Mouse (Mus musculus): ENCODE results near the gene Nfia.

The Nfia gene

GRCm38 (mm10) chr4:97772641-97773040, at the start of gene Nfia:
Gene Nfia, plus strand, starts transcription at chr4:97772734.
- TF ChIP-seq NANOG (IDR thresholded peaks at IDR 0.05; ENCODE audit: borderline replicate concordance, low read length) = no peak
- no peak for TF ChIP-seq CTCF (conservative IDR thresholded peaks at IDR 0.05; ENCODE audit: low read length)
- no peak for TF ChIP-seq POU5F1 (IDR thresholded peaks at IDR 0.05; ENCODE audit: borderline replicate concordance, low read length)
- peaks cover 35% of the 10 kb centered on the region for H3K27me3 ChIP-seq (ENCODE audit: insufficient read depth, low read length)
- H3K9me3 ChIP-seq (ENCODE audit: low read length) = no peaks in the 10 kb centered on the region
- peak within 1 kb of the TSS; percentile 74 for H3K4me3 ChIP-seq (replicated peaks; ENCODE audit: low read length)
- no peaks in the 10 kb centered on the region for H3K36me3 ChIP-seq (ENCODE audit: insufficient read depth, low read length)
- peaks cover 21% of the 10 kb centered on the region for H3K4me1 ChIP-seq (replicated peaks; ENCODE audit: low read depth, low read length)

DNA sequence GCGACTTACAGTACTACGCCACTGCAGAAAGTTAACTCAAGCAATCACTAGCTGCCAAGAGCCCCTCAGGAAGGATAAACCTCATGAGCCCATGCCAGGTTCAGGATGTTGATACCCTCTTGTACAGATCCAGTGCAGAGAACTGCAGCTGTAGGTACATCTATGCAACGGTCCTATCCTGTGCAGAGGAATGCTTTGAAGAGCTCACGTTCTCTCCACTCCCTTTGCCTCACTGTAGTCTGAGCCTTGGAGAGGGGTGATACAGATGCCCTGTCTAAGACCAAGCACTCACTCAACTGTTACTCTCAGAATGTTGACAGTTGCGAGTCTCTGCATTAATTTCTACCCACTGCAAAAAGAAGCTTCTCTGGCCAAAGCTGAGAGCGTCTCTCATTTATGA, 49.2 kb upstream of the Nfia start:
- Histone ChIP-seq H3K9me3 (ENCODE audit: low read length) (no peaks in the 10 kb centered on the region), H3K4me3 (replicated peaks; ENCODE audit: low read length) (no peak overlapping the region), H3K36me3 (ENCODE audit: insufficient read depth, low read length) (no peaks in the 10 kb centered on the region), H3K4me1 (replicated peaks; ENCODE audit: low read depth, low read length) (no peaks in the 10 kb centered on the region), H3K27me3 (ENCODE audit: insufficient read depth, low read length) (no peaks in the 10 kb centered on the region)
- no peak for TF ChIP-seq POU5F1 (IDR thresholded peaks at IDR 0.05; ENCODE audit: borderline replicate concordance, low read length)
- TF ChIP-seq CTCF (conservative IDR thresholded peaks at IDR 0.05; ENCODE audit: low read length) = no peak
- no peak for TF ChIP-seq NANOG (IDR thresholded peaks at IDR 0.05; ENCODE audit: borderline replicate concordance, low read length)

DNA sequence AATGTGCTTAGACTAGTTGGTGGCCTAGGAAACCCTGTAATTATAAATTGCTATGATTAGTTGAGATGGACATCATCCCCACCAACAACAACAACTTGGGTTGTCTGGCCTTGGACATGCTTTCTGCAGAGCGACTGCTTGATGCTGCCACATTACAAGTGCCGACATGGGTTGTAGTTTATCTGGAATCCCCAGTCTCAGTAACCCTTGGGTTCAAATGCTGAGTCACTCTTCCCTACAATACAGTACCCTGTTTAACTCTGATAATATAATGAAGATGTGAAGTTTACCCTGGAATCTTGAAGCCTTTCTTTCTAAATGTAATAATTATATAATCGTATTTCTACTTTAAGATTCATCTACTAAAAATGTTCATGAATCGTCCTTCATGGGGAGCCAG, 44.0 kb upstream of the Nfia start:
- no peaks in the 10 kb centered on the region for H3K36me3 ChIP-seq (ENCODE audit: insufficient read depth, low read length)
- H3K27me3 ChIP-seq (ENCODE audit: insufficient read depth, low read length) = no peaks in the 10 kb centered on the region
- no peak for TF ChIP-seq POU5F1 (IDR thresholded peaks at IDR 0.05; ENCODE audit: borderline replicate concordance, low read length)
- TF ChIP-seq CTCF (conservative IDR thresholded peaks at IDR 0.05; ENCODE audit: low read length) = no peak
- TF ChIP-seq NANOG (IDR thresholded peaks at IDR 0.05; ENCODE audit: borderline replicate concordance, low read length) = no peak
- H3K4me3 ChIP-seq (replicated peaks; ENCODE audit: low read length) = no peak overlapping the region
- H3K9me3 ChIP-seq (ENCODE audit: low read length) = no peaks in the 10 kb centered on the region
- no peaks in the 10 kb centered on the region for H3K4me1 ChIP-seq (replicated peaks; ENCODE audit: low read depth, low read length)

DNA sequence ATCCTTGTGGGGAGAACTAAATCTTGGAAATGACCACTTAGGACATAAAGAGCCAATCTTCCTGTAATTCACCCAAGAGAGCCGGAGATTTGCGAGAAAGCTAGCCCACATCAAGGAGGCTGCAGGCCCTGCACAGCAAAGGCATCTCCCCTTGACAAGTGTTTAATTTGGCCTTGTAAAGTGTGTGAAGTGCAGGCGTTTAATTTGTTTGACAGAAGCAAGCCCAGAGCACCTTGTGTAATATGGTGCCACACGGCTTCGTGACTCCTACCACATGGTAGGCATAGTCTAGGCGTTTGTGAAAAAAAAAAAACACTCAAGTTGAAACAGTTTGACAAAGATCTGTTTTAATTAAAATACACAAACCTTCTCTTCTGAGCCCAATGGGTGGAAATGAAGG, 42.5 kb upstream of the Nfia start:
- no peak overlapping the region for H3K4me3 ChIP-seq (replicated peaks; ENCODE audit: low read length)
- no peak for TF ChIP-seq NANOG (IDR thresholded peaks at IDR 0.05; ENCODE audit: borderline replicate concordance, low read length)
- TF ChIP-seq POU5F1 (IDR thresholded peaks at IDR 0.05; ENCODE audit: borderline replicate concordance, low read length) = no peak
- no peak for TF ChIP-seq CTCF (conservative IDR thresholded peaks at IDR 0.05; ENCODE audit: low read length)
- H3K9me3 ChIP-seq (ENCODE audit: low read length) = no peaks in the 10 kb centered on the region
- H3K4me1 ChIP-seq (replicated peaks; ENCODE audit: low read depth, low read length) = no peaks in the 10 kb centered on the region
- no peaks in the 10 kb centered on the region for H3K27me3 ChIP-seq (ENCODE audit: insufficient read depth, low read length)
- H3K36me3 ChIP-seq (ENCODE audit: insufficient read depth, low read length) = no peaks in the 10 kb centered on the region

- Histone ChIP-seq H3K36me3 (ENCODE audit: insufficient read depth, low read length) (no peaks in the 10 kb centered on the region), H3K4me3 (replicated peaks; ENCODE audit: low read length) (no peak overlapping the region), H3K27me3 (ENCODE audit: insufficient read depth, low read length) (no peaks in the 10 kb centered on the region), H3K4me1 (replicated peaks; ENCODE audit: low read depth, low read length) (no peaks in the 10 kb centered on the region), H3K9me3 (ENCODE audit: low read length) (no peaks in the 10 kb centered on the region)
- TF ChIP-seq NANOG (IDR thresholded peaks at IDR 0.05; ENCODE audit: borderline replicate concordance, low read length) (no peak), CTCF (conservative IDR thresholded peaks at IDR 0.05; ENCODE audit: low read length) (no peak), POU5F1 (IDR thresholded peaks at IDR 0.05; ENCODE audit: borderline replicate concordance, low read length) (no peak)
Measured at GRCm38 (mm10) chr4:97730416-97730815, 42.1 kb upstream of the Nfia start.

DNA sequence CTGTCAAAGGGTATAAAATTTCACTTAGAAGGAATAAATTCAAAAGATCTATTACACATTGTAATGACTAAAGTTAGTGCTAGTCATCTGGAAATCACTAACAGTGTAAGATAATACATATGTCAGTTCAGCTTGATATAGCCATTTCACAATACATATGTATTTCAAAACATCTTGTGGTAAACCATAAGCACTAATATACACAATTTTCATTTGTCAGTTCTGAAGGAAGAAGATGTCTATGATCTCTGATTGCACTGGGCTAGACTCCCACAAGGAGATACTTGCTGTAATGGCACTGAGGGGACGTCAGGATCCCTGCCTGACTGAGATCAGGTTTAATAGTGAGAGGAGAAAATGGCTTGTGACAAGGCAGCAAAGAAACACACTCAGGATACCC, 39.1 kb upstream of the Nfia start:
- H3K4me1 ChIP-seq (replicated peaks; ENCODE audit: low read depth, low read length) = no peaks in the 10 kb centered on the region
- no peak overlapping the region for H3K4me3 ChIP-seq (replicated peaks; ENCODE audit: low read length)
- H3K27me3 ChIP-seq (ENCODE audit: insufficient read depth, low read length) = no peaks in the 10 kb centered on the region
- no peaks in the 10 kb centered on the region for H3K36me3 ChIP-seq (ENCODE audit: insufficient read depth, low read length)
- TF ChIP-seq NANOG (IDR thresholded peaks at IDR 0.05; ENCODE audit: borderline replicate concordance, low read length) = no peak
- TF ChIP-seq CTCF (conservative IDR thresholded peaks at IDR 0.05; ENCODE audit: low read length) = no peak
- no peak for TF ChIP-seq POU5F1 (IDR thresholded peaks at IDR 0.05; ENCODE audit: borderline replicate concordance, low read length)
- no peaks in the 10 kb centered on the region for H3K9me3 ChIP-seq (ENCODE audit: low read length)

GRCm38 (mm10) chr4:97743932-97744331, 28.6 kb upstream of the Nfia start:
- H3K4me3 ChIP-seq (replicated peaks; ENCODE audit: low read length) = no peak overlapping the region

GRCm38 (mm10) chr4:97745296-97746105, 27.0 kb upstream of the Nfia start:
- H3K27me3 ChIP-seq (ENCODE audit: insufficient read depth, low read length) = peaks cover 44% of the 10 kb centered on the region
- no peaks in the 10 kb centered on the region for H3K9me3 ChIP-seq (ENCODE audit: low read length)
- H3K4me1 ChIP-seq (replicated peaks; ENCODE audit: low read depth, low read length) = peaks cover 9% of the 10 kb centered on the region; the same call in 1 of the 2 replicates
- peak overlapping the region; percentile 64 for H3K4me3 ChIP-seq (replicated peaks; ENCODE audit: low read length)
- no peak for TF ChIP-seq NANOG (IDR thresholded peaks at IDR 0.05; ENCODE audit: borderline replicate concordance, low read length)
- no peak for TF ChIP-seq POU5F1 (IDR thresholded peaks at IDR 0.05; ENCODE audit: borderline replicate concordance, low read length)
- TF ChIP-seq CTCF (conservative IDR thresholded peaks at IDR 0.05; ENCODE audit: low read length) = peak; percentile 55
- no peaks in the 10 kb centered on the region for H3K36me3 ChIP-seq (ENCODE audit: insufficient read depth, low read length)

More at GRCm38 (mm10) chr4:97743932-97744331, 28.6 kb upstream of the Nfia start:
- peaks cover 9% of the 10 kb centered on the region; the same call in 1 of the 2 replicates for H3K4me1 ChIP-seq (replicated peaks; ENCODE audit: low read depth, low read length)
- no peaks in the 10 kb centered on the region for H3K9me3 ChIP-seq (ENCODE audit: low read length)
- H3K27me3 ChIP-seq (ENCODE audit: insufficient read depth, low read length) = peaks cover 32% of the 10 kb centered on the region
- no peaks in the 10 kb centered on the region for H3K36me3 ChIP-seq (ENCODE audit: insufficient read depth, low read length)
- TF ChIP-seq CTCF (conservative IDR thresholded peaks at IDR 0.05; ENCODE audit: low read length) (no peak), NANOG (IDR thresholded peaks at IDR 0.05; ENCODE audit: borderline replicate concordance, low read length) (no peak), POU5F1 (IDR thresholded peaks at IDR 0.05; ENCODE audit: borderline replicate concordance, low read length) (no peak)
